Mouse (Mus musculus): Measurements from ENCODE around the gene Riok2.

DNA sequence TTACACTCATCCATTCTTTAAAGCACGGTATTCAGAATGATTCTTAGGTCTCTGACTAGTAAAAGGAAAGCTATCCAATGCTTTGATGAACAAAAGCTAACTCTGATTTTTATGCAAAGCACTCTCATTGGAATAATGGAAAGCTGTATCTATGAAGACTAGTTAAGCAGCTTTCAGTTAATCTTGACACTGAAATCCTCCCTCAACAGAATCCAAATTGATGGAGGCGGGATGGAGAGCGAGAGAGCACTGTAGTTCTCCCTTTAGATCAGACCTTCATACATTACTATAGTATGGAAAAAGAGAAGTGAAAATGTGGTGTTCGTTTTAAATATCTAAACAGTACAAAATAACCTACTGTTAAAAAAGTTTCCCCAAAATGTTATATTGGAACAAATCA lies 59.6 kb downstream of the Riok2 start:
- TF ChIP-seq CTCF (IDR thresholded peaks at IDR 0.05; ENCODE audit: insufficient read depth, low read depth, low read length) (no peak), POLR2A (IDR thresholded peaks at IDR 0.05; ENCODE audit: insufficient read depth, low read depth, low read length) (no peak)

All from olfactory bulb, adult 2 months (tissue).